Mouse (Mus musculus): ENCODE data around the gene Tmem63b.

DNA sequence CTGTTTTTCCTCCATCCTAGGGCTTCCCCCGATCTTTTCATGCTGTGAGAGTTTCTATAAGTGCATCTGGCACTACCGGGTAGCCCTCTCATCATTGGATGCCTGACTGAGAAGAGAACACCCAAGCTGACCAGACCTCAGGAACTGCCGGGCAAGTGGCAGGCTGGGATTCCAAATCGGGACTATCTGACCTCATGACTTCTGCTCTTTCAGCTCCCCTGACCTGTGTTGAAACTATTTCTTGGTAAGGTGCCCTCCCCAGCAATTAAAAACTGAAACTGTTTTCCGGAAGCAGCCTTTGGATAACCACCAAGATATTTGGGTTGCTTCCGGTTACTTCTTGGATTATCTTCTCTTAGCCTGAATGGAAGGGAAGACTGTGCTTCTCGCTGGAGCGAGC is 21.5 kb upstream of the Tmem63b start:
- no peak for TF ChIP-seq CHD2 (IDR thresholded peaks at IDR 0.05; ENCODE audit: low read depth, low read length)
- TF ChIP-seq HCFC1 (IDR thresholded peaks at IDR 0.05; ENCODE audit: borderline replicate concordance, insufficient read depth, low read length), result no peak
- TF ChIP-seq MAFK (IDR thresholded peaks at IDR 0.05; ENCODE audit: insufficient read depth, low read depth, low read length), result no peak

Measured in ES-E14 (cell line).